Mouse (Mus musculus) natural killer cell, adult 2 months (primary cell): ENCODE data around the gene Lipt1.

Experiments used
- DNase-seq, 2 experiments: peaks; one replicate each; pipeline ENCODE4 v3.0.0; 2022; ENCODE audit warnings: low spot score in 2 of 2

The Lipt1 gene

GRCm38 (mm10) chr1:37899816-37900215 is 28.3 kb downstream of the Lipt1 start:
- DNase-seq: no peak

DNA sequence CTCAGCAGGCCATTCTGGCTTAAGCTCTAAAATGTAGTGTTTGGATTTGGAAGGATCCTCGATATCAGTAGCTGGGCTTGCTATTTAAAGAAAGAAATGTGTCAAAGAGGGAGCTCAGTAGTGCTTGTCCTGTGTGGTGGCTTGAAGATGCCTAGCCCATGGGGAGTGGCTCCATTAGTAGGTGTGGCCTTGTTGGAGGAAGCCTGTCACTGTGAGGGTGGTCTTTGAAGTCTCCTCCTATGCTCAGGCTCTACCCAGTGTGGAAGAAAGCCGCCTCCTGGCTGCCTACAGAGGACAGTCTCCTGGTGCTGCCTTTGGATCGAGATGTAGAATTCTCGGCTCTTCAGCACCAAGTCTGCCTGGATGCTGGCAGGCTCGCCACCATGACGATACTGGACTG is 28.8 kb downstream of the Lipt1 start:
- DNase-seq: no peak

DNA sequence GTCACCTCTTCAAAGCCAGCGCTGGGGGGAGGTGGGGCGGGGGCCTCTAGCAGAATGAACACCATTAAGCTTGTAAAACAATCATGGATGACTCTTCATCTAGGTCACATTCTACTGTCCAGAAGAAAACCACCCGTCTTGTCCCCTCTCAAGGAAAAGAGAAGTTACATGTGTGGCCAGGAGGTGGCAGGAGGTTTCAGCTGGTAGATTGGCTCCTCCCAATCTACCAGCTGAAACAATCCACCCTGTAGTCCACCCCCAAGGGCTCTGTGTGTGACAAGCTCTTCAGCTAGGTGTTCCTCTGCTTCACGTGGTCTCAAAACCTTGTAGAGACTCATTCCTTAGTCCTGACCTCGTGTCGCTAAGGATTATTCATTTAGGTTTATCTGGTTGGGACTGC is 31.6 kb downstream of the Lipt1 start:
- DNase-seq: no peak

DNA sequence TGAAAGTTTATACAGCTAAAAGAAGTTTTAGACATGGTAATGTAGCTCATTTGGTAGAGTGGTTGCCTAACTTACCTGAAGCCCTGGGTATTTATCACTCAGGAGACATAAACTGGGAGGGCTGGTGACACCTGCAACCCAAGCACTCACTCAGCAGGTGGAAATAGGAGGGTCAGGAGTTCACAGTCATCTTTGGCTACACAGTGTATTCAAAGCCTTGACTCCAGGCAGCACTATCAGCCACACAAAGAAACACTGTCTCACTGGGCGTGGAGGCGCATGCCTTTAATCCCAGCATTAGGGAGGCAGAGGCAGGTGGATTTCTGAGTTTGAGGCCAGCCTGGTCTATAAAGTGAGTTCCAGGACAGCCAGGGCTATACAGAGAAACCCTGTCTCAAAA is 41.2 kb downstream of the Lipt1 start:
- no peak for DNase-seq

- no peak for DNase-seq
Observed at GRCm38 (mm10) chr1:37916393-37916792, 44.9 kb downstream of the Lipt1 start, which contains the start of gene Lyg2. Gene Lyg2, minus strand, starts transcription at chr1:37916493.

DNA sequence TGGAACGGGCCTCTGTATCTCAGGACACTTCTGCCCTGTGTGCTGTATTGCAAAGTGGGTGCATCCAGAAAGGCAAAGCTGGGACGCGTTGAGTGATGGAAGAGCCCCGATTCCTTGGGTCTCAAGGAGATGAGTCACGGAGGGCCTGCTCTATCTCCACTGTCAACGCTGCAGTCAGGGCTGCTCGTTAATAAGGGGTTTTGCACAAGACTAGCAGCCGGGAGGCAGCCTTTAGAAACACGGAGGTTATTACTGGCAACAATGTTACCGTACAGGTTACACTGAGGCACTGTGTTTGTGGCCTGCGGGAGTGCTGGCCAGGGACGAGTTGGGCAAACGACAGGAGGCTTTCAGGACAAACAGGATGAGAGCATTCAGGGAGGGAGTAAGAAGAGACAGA is 46.1 kb downstream of the Lipt1 start:
- no peak for DNase-seq

- no peak for DNase-seq
Observed at GRCm38 (mm10) chr1:37918096-37918495, 46.6 kb downstream of the Lipt1 start.

DNA sequence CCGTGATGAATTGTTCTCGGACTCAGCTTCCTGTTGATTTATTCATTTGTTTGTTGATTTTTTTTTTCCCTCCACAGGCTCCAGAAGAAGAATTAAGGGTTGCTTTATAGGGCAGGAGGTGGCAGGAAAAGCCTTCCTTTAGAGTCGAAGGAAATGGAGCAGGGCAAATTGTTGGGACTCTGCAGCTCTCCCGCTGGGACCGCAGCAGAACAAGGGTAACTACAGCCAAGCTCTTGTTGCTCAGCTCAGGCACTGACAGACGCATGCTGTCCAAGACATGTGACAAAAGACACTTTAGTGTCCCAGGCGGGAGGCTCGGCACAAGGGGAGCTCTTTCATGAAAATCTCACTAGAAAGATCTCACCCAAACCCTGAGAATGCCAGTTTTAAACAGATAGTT is 51.0 kb downstream of the Lipt1 start:
- no peak for DNase-seq
